Mouse (Mus musculus): ENCODE measurements around the gene Sp2. TPM values are rescaled to one million over a fixed set of nuclear protein-coding genes. Genes with fewer than 3 reads are reported as not detected.

Sp2 gene
- polyA plus RNA-seq (2012; rRNA removed): 6.3 and 8.3 TPM in 2 replicates

DNA sequence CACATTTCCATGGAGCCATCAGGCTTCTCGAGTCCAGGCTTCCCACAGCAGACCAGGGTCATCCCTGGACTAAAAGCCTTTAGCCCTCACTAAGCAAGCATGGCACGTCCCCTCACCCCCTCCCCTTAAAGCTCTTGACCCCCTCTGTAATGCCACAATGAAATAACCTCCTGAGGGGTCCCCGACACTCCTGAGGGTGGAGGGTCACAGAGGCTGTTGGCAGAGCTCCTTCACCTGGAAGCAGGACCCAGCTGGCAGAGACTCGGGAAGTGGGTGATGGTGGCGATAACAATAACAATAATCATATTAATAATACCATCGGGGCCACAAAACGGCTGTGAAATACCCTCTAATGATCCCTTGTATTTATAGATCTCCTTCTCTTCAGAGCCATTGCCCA lies at the start of gene Sp2:
Gene Sp2, minus strand, starts transcription at position 101 of the 400 bp plus-strand sequence.

GRCm38 (mm10) chr11:97029686-97030417 lies 47.1 kb upstream of the Sp2 start, which contains the start of gene Scrn2:
TSS of gene Scrn2 (plus strand) at chr11:97029938.

GRCm38 (mm10) chr11:97013121-97013670 lies 30.4 kb upstream of the Sp2 start, which contains the start of gene Sp6:
TSS of gene Sp6 (plus strand) at chr11:97013394.

GRCm38 (mm10) chr11:96943746-96944304 lies 38.9 kb downstream of the Sp2 start, which contains the start of gene Pnpo:
TSS of gene Pnpo (minus strand) at chr11:96943986.

DNA sequence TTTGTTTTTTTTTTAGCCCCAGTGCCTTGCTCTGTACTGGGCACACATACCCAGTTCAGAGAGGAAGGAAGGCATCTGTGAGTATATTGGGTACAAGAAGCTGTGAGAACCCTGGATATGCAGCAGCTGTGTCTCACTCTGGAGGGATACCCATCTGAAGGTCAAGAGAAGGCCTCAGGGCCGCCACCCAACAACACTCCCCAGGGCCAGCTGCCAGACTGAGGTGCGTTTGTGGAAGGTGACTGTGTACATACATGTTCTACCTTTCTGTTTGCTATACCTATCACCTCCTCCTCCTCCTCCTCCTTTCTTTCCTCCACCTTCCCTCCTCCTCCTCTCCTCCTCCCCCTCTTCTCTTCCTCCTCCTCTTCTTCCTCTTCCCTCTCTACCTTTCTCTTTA lies 54.7 kb downstream of the Sp2 start, which contains the start of gene Prr15l:
Gene Prr15l, plus strand, starts transcription at position 17 of the 400 bp plus-strand sequence.

GRCm38 (mm10) chr11:96916044-96916884 lies 66.5 kb downstream of the Sp2 start, which contains the start of gene Cdk5rap3:
TSS of gene Cdk5rap3 (minus strand) at chr11:96916496.

Other genes starting within 250 kb of the Sp2 start
- 7.9 and 10.8 TPM in 2 replicates for gene Snx11, start 205.4 kb downstream of the Sp2 start, polyA plus RNA-seq (2012; rRNA removed)
- 26.4 and 28.4 TPM in 2 replicates for gene Cbx1, start 193.8 kb downstream of the Sp2 start, polyA plus RNA-seq (2012; rRNA removed)
- 14.4 and 16.3 TPM in 2 replicates for gene Nfe2l1, start 153.0 kb downstream of the Sp2 start, polyA plus RNA-seq (2012; rRNA removed)
- 9.9 and 10.1 TPM in 2 replicates for gene Copz2, start 133.1 kb downstream of the Sp2 start, polyA plus RNA-seq (2012; rRNA removed)
- 19.3 and 21.0 TPM in 2 replicates for gene Cdk5rap3, start 66.5 kb downstream of the Sp2 start, polyA plus RNA-seq (2012; rRNA removed)
- gene Prr15l, start 54.9 kb downstream of the Sp2 start, polyA plus RNA-seq (2012; rRNA removed): 1.9 and 2.2 TPM in 2 replicates
- gene Pnpo, start 39.0 kb downstream of the Sp2 start, polyA plus RNA-seq (2012; rRNA removed): 314 and 383 TPM in 2 replicates
- gene Sp6, start 30.4 kb upstream of the Sp2 start, polyA plus RNA-seq (2012; rRNA removed): 0.03 and 0.08 TPM in 2 replicates
- gene Scrn2, start 47.0 kb upstream of the Sp2 start, polyA plus RNA-seq (2012; rRNA removed): 5.3 and 5.8 TPM in 2 replicates
- 0.24 and 0.27 TPM in 2 replicates for gene Lrrc46, start 58.4 kb upstream of the Sp2 start, polyA plus RNA-seq (2012; rRNA removed)
- 25.7 and 31.4 TPM in 2 replicates for gene Mrpl10, start 58.6 kb upstream of the Sp2 start, polyA plus RNA-seq (2012; rRNA removed)
- 2.5 and 3.3 TPM in 2 replicates for gene Osbpl7, start 67.7 kb upstream of the Sp2 start, polyA plus RNA-seq (2012; rRNA removed)
- gene Tbx21, start 132.4 kb upstream of the Sp2 start, polyA plus RNA-seq (2012; rRNA removed): 0.02 and 0.03 TPM in 2 replicates
- 2.3 and 2.6 TPM in 2 replicates for gene Tbkbp1, start 168.5 kb upstream of the Sp2 start, polyA plus RNA-seq (2012; rRNA removed)
- 69.9 and 71.9 TPM in 2 replicates for gene Kpnb1, start 204.9 kb upstream of the Sp2 start, polyA plus RNA-seq (2012; rRNA removed)